Mouse (Mus musculus) CH12.LX (cell line): Measurements from ENCODE around the gene Tnp1. TPM values are rescaled to one million over a fixed set of nuclear protein-coding genes. Genes with fewer than 3 reads are reported as not detected.

Source experiments
- DNase-seq: peaks from one replicate; pipeline ENCODE4 v3.0.0-alpha.2; 2013; ENCODE audit errors: extremely low read depth
- H3K27ac ChIP-seq: 2 replicates; pipeline ENCODE4 v1.5.1; 2012; ENCODE audit warnings: low read depth, mild to moderate bottlenecking, control low read depth, moderate library complexity; ENCODE audit not compliant: insufficient read depth
- H3K27me3 ChIP-seq: replicated peaks from 2 replicates; pipeline ENCODE3; 2012; ENCODE audit warnings: inconsistent platforms
- H3K36me3 ChIP-seq, 2 experiments: replicated peaks in 1 of 2; 2 replicates each; pipeline versions ENCODE3 to v1.6.1; 2012; ENCODE audit warnings: inconsistent platforms in 1 of 2, low read length in 1 of 2, mild to moderate bottlenecking in 1 of 2, mixed read lengths in 1 of 2, moderate library complexity in 1 of 2; ENCODE audit not compliant: control insufficient read depth in 1 of 2, insufficient read depth in 1 of 2
- H3K4me1 ChIP-seq, 2 experiments: 2 replicates each; pipeline ENCODE4 v1.6.1; 2012; ENCODE audit warnings: inconsistent platforms in 1 of 2, moderate library complexity in 1 of 2; ENCODE audit not compliant: insufficient read depth in 2 of 2, control insufficient read depth in 1 of 2
- H3K4me2 ChIP-seq: 2 replicates; pipeline ENCODE4 v1.6.1; 2012; ENCODE audit warnings: low read depth, mild to moderate bottlenecking, control low read depth; ENCODE audit not compliant: poor library complexity, insufficient read depth, severe bottlenecking
- H3K4me3 ChIP-seq, 3 experiments: fragments of 150-350 bp in 1 of 3; sonication (generic) in 1 of 3; replicated peaks in 1 of 3; 2 replicates each; pipeline versions ENCODE3 to v1.5.1; 2011 to 2012; ENCODE audit warnings: low read depth in 2 of 3, low read length in 2 of 3, mild to moderate bottlenecking in 2 of 3, moderate library complexity in 2 of 3, control low read depth in 1 of 3, improper control_type of control experiment in 1 of 3, inconsistent platforms in 1 of 3, mixed read lengths in 1 of 3; ENCODE audit not compliant: poor library complexity in 1 of 3
- H3K79me2 ChIP-seq: replicated peaks from 2 replicates; pipeline ENCODE4 v1.6.1; 2012; ENCODE audit warnings: mild to moderate bottlenecking, moderate library complexity; ENCODE audit not compliant: control insufficient read depth, poor library complexity, insufficient read depth, severe bottlenecking; ENCODE audit errors: extremely low read depth
- H3K9ac ChIP-seq: 2 replicates; pipeline ENCODE4 v1.6.1; 2012; ENCODE audit warnings: low read depth, mild to moderate bottlenecking, control low read depth, moderate library complexity; ENCODE audit not compliant: insufficient read depth
- H3K9me3 ChIP-seq: replicated peaks from 2 replicates; pipeline ENCODE3; 2012; ENCODE audit warnings: low read length, inconsistent platforms, mixed read lengths
- BHLHE40 ChIP-seq: IDR thresholded peaks from 2 replicates; pipeline ENCODE4 v1.6.1; 2011; ENCODE audit warnings: mild to moderate bottlenecking, low read depth, low read length, improper control_type of control experiment
- CTCF ChIP-seq, 2 experiments: IDR thresholded peaks in 1 of 2; conservative IDR thresholded peaks in 1 of 2; 2 replicates each; pipeline ENCODE4 v1.5.1; 2011 to 2012; ENCODE audit warnings: low read depth in 2 of 2, low read length in 2 of 2, improper control_type of control experiment in 1 of 2, inconsistent platforms in 1 of 2, mild to moderate bottlenecking in 1 of 2, moderate library complexity in 1 of 2
- ELF1 ChIP-seq: IDR thresholded peaks from 2 replicates; pipeline ENCODE4 v1.6.1; 2014; ENCODE audit warnings: low read depth, mild to moderate bottlenecking, inconsistent platforms, low read length, improper control_type of control experiment
- EP300 ChIP-seq: IDR thresholded peaks from 2 replicates; pipeline ENCODE4 v1.6.1; 2011; ENCODE audit warnings: low read length, improper control_type of control experiment
- ETS1 ChIP-seq: conservative IDR thresholded peaks from 2 replicates; pipeline ENCODE4 v1.6.1; 2012; ENCODE audit warnings: low read depth, mild to moderate bottlenecking, inconsistent platforms, low read length, improper control_type of control experiment, moderate library complexity
- GABPA ChIP-seq: IDR thresholded peaks from 2 replicates; pipeline ENCODE4 v1.6.1; 2012; ENCODE audit warnings: low read depth, low read length, improper control_type of control experiment, inconsistent platforms; ENCODE audit not compliant: insufficient replicate concordance
- JUN ChIP-seq: IDR thresholded peaks from 2 replicates; pipeline ENCODE4 v1.6.1; 2011; ENCODE audit warnings: low read depth, mild to moderate bottlenecking, low read length, improper control_type of control experiment, moderate library complexity; ENCODE audit not compliant: insufficient read depth
- JUND ChIP-seq: conservative IDR thresholded peaks from 2 replicates; pipeline ENCODE4 v1.6.1; 2011; ENCODE audit warnings: low read depth, low read length, improper control_type of control experiment
- KAT2A ChIP-seq: IDR thresholded peaks from 2 replicates; pipeline ENCODE4 v1.6.1; 2012; ENCODE audit warnings: low read length, improper control_type of control experiment, inconsistent platforms; ENCODE audit not compliant: insufficient replicate concordance
- MAX ChIP-seq: IDR thresholded peaks from 2 replicates; pipeline ENCODE4 v1.6.1; 2011; ENCODE audit warnings: low read length, improper control_type of control experiment
- MXI1 ChIP-seq: IDR thresholded peaks from 2 replicates; pipeline ENCODE4 v1.6.1; 2011; ENCODE audit warnings: mild to moderate bottlenecking, low read depth, low read length, improper control_type of control experiment
- MYC ChIP-seq: IDR thresholded peaks from 2 replicates; pipeline ENCODE4 v1.6.1; 2011; ENCODE audit warnings: low read depth, mild to moderate bottlenecking, improper control_type of control experiment, low read length
- NELFE ChIP-seq: IDR thresholded peaks from 2 replicates; pipeline ENCODE4 v1.6.1; 2011; ENCODE audit warnings: low read depth, low read length, improper control_type of control experiment
- POLR2A ChIP-seq: IDR thresholded peaks from 2 replicates; pipeline ENCODE4 v1.6.1; 2011; ENCODE audit warnings: low read depth, mild to moderate bottlenecking, improper control_type of control experiment, low read length
- SIN3A ChIP-seq: IDR thresholded peaks from 2 replicates; pipeline ENCODE4 v1.6.1; 2012; ENCODE audit warnings: low read length, improper control_type of control experiment, inconsistent platforms
- TBP ChIP-seq: conservative IDR thresholded peaks from 2 replicates; pipeline ENCODE4 v1.6.1; 2011; ENCODE audit warnings: low read depth, low read length, improper control_type of control experiment
- UBTF ChIP-seq: IDR thresholded peaks from 2 replicates; pipeline ENCODE4 v1.6.1; 2012; ENCODE audit warnings: low read depth, mild to moderate bottlenecking, inconsistent platforms, low read length, improper control_type of control experiment, moderate library complexity
- USF1 ChIP-seq: IDR thresholded peaks from 2 replicates; pipeline ENCODE4 v1.6.1; 2014; ENCODE audit warnings: low read depth, mild to moderate bottlenecking, inconsistent platforms, low read length, improper control_type of control experiment
- ZKSCAN1 ChIP-seq: IDR thresholded peaks from 2 replicates; pipeline ENCODE4 v1.6.1; 2012; ENCODE audit warnings: low read depth, inconsistent platforms, low read length, improper control_type of control experiment, borderline replicate concordance
- ZMIZ1 ChIP-seq: IDR thresholded peaks from 2 replicates; pipeline ENCODE4 v1.6.1; 2012; ENCODE audit warnings: low read depth, mild to moderate bottlenecking, inconsistent platforms, low read length, improper control_type of control experiment
- ZNF384 ChIP-seq: IDR thresholded peaks from 2 replicates; pipeline ENCODE4 v1.6.1; 2012; ENCODE audit warnings: low read depth, low read length, improper control_type of control experiment, inconsistent platforms
- dilution Hi-C: fragments of 300-500 bp; cut with MboI; formaldehyde crosslinking; loops from 2 replicates; pipeline ENCODE4 v1.14.3; 2020; ENCODE audit warnings: low sequenced_read_pairs; ENCODE audit not compliant: extremely low pct_unique_long_range_greater_than_20kb, extremely low pct_ligation_motif_present
- in situ Hi-C: fragments of 300-500 bp; cut with MboI; formaldehyde crosslinking; loops from 3 replicates; pipeline ENCODE4 v1.14.3; 2019; ENCODE audit warnings: low sequenced_read_pairs, low pct_ligation_motif_present, low pct_unique_long_range_greater_than_20kb, mixed read lengths
- polyA plus RNA-seq: library from polyadenylated mRNA; unstranded; fragments of >175 nt; gene quantifications from 2 replicates; pipeline ENCODE4 v1.2.1, GENCODE M21; 2012; ENCODE audit warnings: low read depth; ENCODE audit not compliant: insufficient read length
- total RNA-seq, 2 experiments: library from RNA; depleted of rRNA; stranded (reverse); fragments of 300-350 nt in 1 of 2; fragments of >200 nt in 1 of 2; gene quantifications; 2 replicates each; pipeline ENCODE4 v1.2.3; 2012 to 2014

Tnp1 gene
- total and polyA plus RNA-seq, 3 experiments, result not detected

DNA sequence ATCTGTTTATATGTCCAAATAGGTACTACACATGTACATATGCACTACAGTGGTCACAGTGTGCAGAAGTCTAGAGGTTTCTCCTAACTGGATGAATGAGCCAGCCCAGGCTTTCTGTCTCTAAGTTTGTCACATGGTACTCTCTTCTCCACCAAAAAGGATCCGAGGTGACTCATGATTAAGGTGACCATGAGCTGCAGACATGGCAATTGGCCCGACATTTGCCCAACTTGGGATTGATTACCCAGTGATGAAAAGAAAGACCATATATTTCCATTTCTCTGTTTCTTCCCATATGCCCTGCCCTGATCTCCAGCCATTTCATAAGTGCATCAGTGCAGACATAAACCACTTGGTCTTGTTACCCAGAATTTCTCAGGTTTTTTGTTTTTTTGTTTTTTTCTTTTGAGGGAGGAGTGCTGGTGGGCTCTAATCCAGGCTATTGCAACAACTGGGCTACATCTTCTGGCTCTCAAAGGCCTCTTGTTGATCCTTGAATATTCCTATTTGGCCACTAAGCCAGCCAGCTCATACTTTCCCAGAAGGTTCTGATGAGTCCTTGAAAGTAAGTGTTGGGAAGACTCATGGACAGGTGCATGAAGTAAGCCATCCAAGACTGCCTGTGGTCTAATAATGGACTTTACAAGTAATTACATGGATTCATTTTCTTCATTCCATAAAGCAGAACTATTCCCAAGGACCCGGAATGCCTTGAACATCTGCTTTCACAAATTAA is 40.7 kb upstream of the Tnp1 start:
- Histone ChIP-seq H3K79me2 (no peaks in the 10 kb centered on the region), H3K4me2 (no peak overlapping the region), H3K4me3 (no peak overlapping the region), H3K9ac (no peak overlapping the region), H3K4me1 (no peaks in the 10 kb centered on the region), H3K27me3 (no peaks in the 10 kb centered on the region), H3K9me3 (no peaks in the 10 kb centered on the region), H3K27ac (no peak overlapping the region), H3K36me3 (no peaks in the 10 kb centered on the region)
- no peak for TF ChIP-seq POLR2A
- TF ChIP-seq ZMIZ1, result no peak
- TF ChIP-seq USF1, result no peak
- no peak for TF ChIP-seq MAX
- no peak for DNase-seq
- in situ Hi-C loops, result no loop called here
- dilution Hi-C loops, result no loop called here

GRCm38 (mm10) chr1:73055820-73056219 is 40.1 kb upstream of the Tnp1 start:
- Histone ChIP-seq H3K4me3 (no peak overlapping the region), H3K36me3 (no peaks in the 10 kb centered on the region), H3K27me3 (no peaks in the 10 kb centered on the region), H3K27ac (no peak overlapping the region), H3K4me2 (no peak overlapping the region), H3K9ac (no peak overlapping the region), H3K9me3 (no peaks in the 10 kb centered on the region), H3K79me2 (no peaks in the 10 kb centered on the region), H3K4me1 (no peaks in the 10 kb centered on the region)
- dilution Hi-C loops, result no loop called here
- in situ Hi-C loops, result no loop called here
- no peak for DNase-seq
- TF ChIP-seq TBP (no peak), BHLHE40 (no peak)

DNA sequence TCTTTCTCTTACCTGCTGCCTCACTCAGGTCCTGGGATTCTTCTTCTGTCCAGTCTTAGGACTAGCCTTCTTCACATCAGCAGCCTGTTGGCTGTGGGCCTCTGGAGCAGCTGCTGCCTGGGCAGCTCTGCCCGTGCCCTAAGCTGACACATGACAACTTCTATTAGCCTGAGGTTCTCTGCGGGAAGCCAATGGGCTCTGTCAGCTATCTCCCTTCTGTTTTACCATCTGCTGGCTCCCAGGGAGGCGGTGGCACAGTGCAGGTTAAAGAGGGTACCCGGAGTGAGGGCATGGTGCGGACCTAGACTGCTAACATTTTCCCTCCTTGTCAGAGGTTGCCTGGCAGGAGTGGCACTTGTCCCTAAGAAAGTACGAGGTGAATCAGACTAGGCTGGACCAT is 39.5 kb upstream of the Tnp1 start:
- in situ Hi-C loops (no loop called here), dilution Hi-C loops (no loop called here)
- no peaks in the 10 kb centered on the region for H3K4me1 ChIP-seq
- H3K36me3 ChIP-seq, result no peaks in the 10 kb centered on the region
- no peak overlapping the region for H3K27ac ChIP-seq
- H3K4me2 ChIP-seq, result no peak overlapping the region
- no peak overlapping the region for H3K9ac ChIP-seq
- no peaks in the 10 kb centered on the region for H3K27me3 ChIP-seq
- H3K4me3 ChIP-seq, result no peak overlapping the region
- no peak for TF ChIP-seq MAX
- TF ChIP-seq UBTF, result no peak
- TF ChIP-seq ZNF384, result no peak
- TF ChIP-seq POLR2A, result no peak
- TF ChIP-seq NELFE, result no peak
- no peak for TF ChIP-seq ZMIZ1
- TF ChIP-seq SIN3A, result no peak
- TF ChIP-seq MXI1, result no peak
- TF ChIP-seq JUND, result no peak
- no peak for TF ChIP-seq JUN
- no peak for TF ChIP-seq GABPA
- TF ChIP-seq KAT2A, result no peak
- TF ChIP-seq ELF1, result no peak
- TF ChIP-seq MYC, result no peak
- TF ChIP-seq ETS1, result no peak
- TF ChIP-seq CTCF (conservative IDR thresholded peaks at IDR 0.05 in 1 of 2, IDR thresholded peaks at IDR 0.05 in 1 of 2; ENCODE audit: low read depth in 2 of 2, low read length in 2 of 2), result no peak
- TF ChIP-seq EP300, result no peak
- TF ChIP-seq ZKSCAN1, result no peak
- no peaks in the 10 kb centered on the region for H3K79me2 ChIP-seq
- no peaks in the 10 kb centered on the region for H3K9me3 ChIP-seq
- DNase-seq, result no peak
